Mouse (Mus musculus): ENCODE measurements around the gene Nedd4.

DNA sequence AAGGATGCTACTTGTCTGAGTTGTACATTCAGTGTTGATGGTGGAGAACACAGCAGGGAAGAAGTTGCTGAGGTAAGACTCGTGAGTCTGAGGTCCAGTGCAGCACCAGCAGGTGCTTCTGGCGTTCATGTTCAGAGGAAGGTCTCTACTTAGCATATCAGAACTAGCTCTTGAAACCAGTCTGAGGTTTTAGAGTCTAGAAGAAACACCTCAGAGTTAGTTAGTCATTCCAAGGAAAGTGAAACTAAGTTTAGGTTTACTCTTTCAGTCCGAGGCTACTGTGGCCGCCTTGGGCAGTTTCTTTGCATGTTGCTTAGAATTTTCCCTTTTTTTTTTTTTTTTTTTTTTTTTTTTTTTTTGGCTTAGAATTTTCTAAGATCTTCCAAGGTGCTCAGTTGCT, 16.6 kb downstream of the Nedd4 start:
- TF ChIP-seq CTCF (IDR thresholded peaks at IDR 0.05) (no peak), POLR2A (IDR thresholded peaks at IDR 0.05; ENCODE audit: insufficient read depth, low read depth, low read length) (no peak), EP300 (IDR thresholded peaks at IDR 0.05; ENCODE audit: insufficient read depth, low read depth, low read length) (no peak)
